Mouse (Mus musculus) spleen, embryonic (tissue): ENCODE measurements at regions not wholly inside any gene's neighbourhood (a gene's known extent, or its start where the extent isn't known, plus 50 kb on each side); places are given as distances from the start of the nearest gene placed in this dataset.
"Not testable (repeated sequence)": the region's sequence is repeated elsewhere in the genome, so short reads cannot be mapped to it uniquely, and the experiment has no call there.

ENCODE experiments used
- CTCF ChIA-PET: fragments of 350-600 bp; sonication (Branson Sonifier 250); formaldehyde crosslinking; loops from one replicate; lab custom pipeline; 2022; lab: Charles Lee

- CTCF ChIA-PET: no interaction called here
Observed at GRCm38 (mm10) chr4:7921503-7921902, 317.3 kb downstream of the Car8 start.

GRCm38 (mm10) chr4:7913191-7913590 lies 325.6 kb downstream of the Car8 start:
- CTCF ChIA-PET: no interaction called here

GRCm38 (mm10) chr4:7912675-7913074 lies 326.2 kb downstream of the Car8 start:
- CTCF ChIA-PET: no interaction called here

GRCm38 (mm10) chr4:7903130-7903529 lies 335.7 kb downstream of the Car8 start:
- CTCF ChIA-PET: no interaction called here

GRCm38 (mm10) chr4:7894914-7895313 lies 343.9 kb downstream of the Car8 start:
- CTCF ChIA-PET: no interaction called here

GRCm38 (mm10) chr4:7891128-7891527 lies 347.7 kb downstream of the Car8 start:
- CTCF ChIA-PET: no interaction called here

- CTCF ChIA-PET: interaction anchor here (0.7 kb wide), 1 partner anchor 973 kb away, joined by 16 read pairs; no protein-coding TSS in a partner anchor
Observed at GRCm38 (mm10) chr4:7854518-7854917, 384.3 kb downstream of the Car8 start.

GRCm38 (mm10) chr4:7853121-7853782 lies 385.6 kb downstream of the Car8 start:
- CTCF ChIA-PET: no interaction called here

- CTCF ChIA-PET: no interaction called here
Observed at GRCm38 (mm10) chr4:7852006-7852615, 386.7 kb downstream of the Car8 start.

GRCm38 (mm10) chr4:7847411-7847810 lies 391.4 kb downstream of the Car8 start:
- CTCF ChIA-PET: no interaction called here

- CTCF ChIA-PET: no interaction called here
Observed at GRCm38 (mm10) chr4:7829126-7829525, 409.7 kb downstream of the Car8 start.

GRCm38 (mm10) chr4:7819847-7820246 lies 419.0 kb downstream of the Car8 start:
- CTCF ChIA-PET: no interaction called here

GRCm38 (mm10) chr4:7777761-7778160 lies 461.1 kb downstream of the Car8 start:
- CTCF ChIA-PET: not testable (repeated sequence)

- CTCF ChIA-PET: no interaction called here
Observed at GRCm38 (mm10) chr4:7755473-7755872, 483.4 kb downstream of the Car8 start.

GRCm38 (mm10) chr4:7753931-7754330 lies 484.9 kb downstream of the Car8 start:
- CTCF ChIA-PET: interaction anchor here (0.7 kb wide), 1 partner anchor 308 kb away, joined by 3 read pairs; no protein-coding TSS in a partner anchor

GRCm38 (mm10) chr4:7751208-7751607 lies 487.6 kb downstream of the Car8 start:
- CTCF ChIA-PET: no interaction called here

- CTCF ChIA-PET: no interaction called here
Observed at GRCm38 (mm10) chr4:7722893-7723292, 515.9 kb downstream of the Car8 start.

- CTCF ChIA-PET: no interaction called here
Observed at GRCm38 (mm10) chr4:7688516-7688915, 550.3 kb downstream of the Car8 start.

- CTCF ChIA-PET: no interaction called here
Observed at GRCm38 (mm10) chr4:7687231-7687630, 551.6 kb downstream of the Car8 start.

- CTCF ChIA-PET: no interaction called here
Observed at GRCm38 (mm10) chr4:7670795-7671105, 568.1 kb downstream of the Car8 start.

GRCm38 (mm10) chr4:7669992-7670794 lies 568.6 kb downstream of the Car8 start:
- CTCF ChIA-PET: no interaction called here

- CTCF ChIA-PET: no interaction called here
Observed at GRCm38 (mm10) chr4:7666935-7667594, 571.8 kb downstream of the Car8 start.
